Comparison of ENCODE assay signal across 19 mouse cellular contexts in the genomic region with DNA sequence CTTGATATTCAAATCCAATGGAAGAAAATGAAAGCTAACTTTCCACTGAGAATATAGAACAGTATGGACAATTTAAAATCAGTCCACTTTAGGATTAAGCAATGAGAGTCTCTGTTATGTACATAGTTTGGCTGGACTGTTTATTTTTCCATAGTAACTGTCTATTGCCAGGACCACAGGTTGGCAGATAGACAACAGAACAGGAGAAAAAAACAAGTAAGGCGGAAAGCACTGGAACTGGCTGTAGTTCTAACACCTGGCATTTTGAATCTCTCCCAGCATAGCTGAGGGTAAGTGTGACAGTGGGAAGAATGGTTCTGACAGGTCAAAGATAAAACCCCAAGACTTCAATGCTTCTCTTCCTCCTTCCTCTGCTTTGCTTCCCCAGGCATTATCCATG.
DNase-seq lines count a peak whose midpoint lies in the region; ATAC-seq and TF ChIP-seq lines count a peak whose summit lies in the region.
"Had no signal": no experiment of that assay in that cellular context is flagged by ENCODE, and none has a peak within 500 bp of the region (broad histone marks: within the 10 kb centered on the region; RNA-seq: fewer than 3 reads in every experiment).

No protein-coding gene starts in this region.

- intact Hi-C loops in heart, postnatal 14 days (cut with DNase I): loop anchor here (10.0 kb wide), 1 partner anchor 108 kb away; the partner anchor contains the start of gene Fgf14

- no peak for TF ChIP-seq CTCF in layer of hippocampus, adult 2 months (conservative IDR thresholded peaks at IDR 0.05)

- peak overlapping the region; percentile 70 for H3K27ac ChIP-seq in layer of hippocampus, adult 2 months
- H3K27ac ChIP-seq: forebrain, embryonic 15.5 days; hindbrain, embryonic 10.5 days; liver, embryonic 13.5 days; stomach, embryonic 15.5 days had no signal

- no peak for ATAC-seq in erythroid progenitor cell, adult 5-6 weeks (replicated peaks; ENCODE audit: low FRiP score, poor library complexity, severe bottlenecking)
- ATAC-seq: forebrain, embryonic 15.5 days; inflammation-experienced regulatory T-cells, adult 6 months; lung, postnatal 0 days had no signal

- no peak overlapping the region for H3K4me3 ChIP-seq in layer of hippocampus, adult 2 months
- H3K4me3 ChIP-seq: erythroblast, embryonic 14.5 days; forebrain, embryonic 15.5 days; hindbrain, embryonic 10.5 days; liver, embryonic 13.5 days; stomach, embryonic 15.5 days had no signal

- no peak for DNase-seq in layer of hippocampus, adult 2 months (ENCODE audit: low spot score in 2 of 2)
- no peak for DNase-seq in layer of hippocampus, postnatal 25 days (ENCODE audit: extremely low spot score in 1 of 2, low spot score in 1 of 2)
- DNase-seq in cerebellum, adult 11-12 months: peak; percentile 86
- DNase-seq in cerebellum, adult 9-10 months: peak; percentile 96
- DNase-seq in heart, postnatal 14 days: peak; percentile 7 to 22
- DNase-seq in frontal cortex, adult 2 months (ENCODE audit: extremely low spot score in 1 of 2, low spot score in 1 of 2): no peak
- DNase-seq: kidney, postnatal 4 days; liver, embryonic 13.5 days; midbrain, embryonic 14.5 days; right cerebral cortex, adult 18-20 months; spleen, adult 18-20 months; thymus, adult 2 months had no signal

Comparison
In these comparisons a context has a peak if more than half of its experiments do, and no peak if none do; other contexts are left out.
1. DNase-seq: peak in cerebellum, adult 11-12 months (single experiment), cerebellum, adult 9-10 months (single experiment) and heart, postnatal 14 days (2 of 2); none in layer of hippocampus, adult 2 months (0 of 2), layer of hippocampus, postnatal 25 days (0 of 2) and frontal cortex, adult 2 months (0 of 2).